Mouse (Mus musculus): ENCODE measurements around the gene Rpl36.

DNA sequence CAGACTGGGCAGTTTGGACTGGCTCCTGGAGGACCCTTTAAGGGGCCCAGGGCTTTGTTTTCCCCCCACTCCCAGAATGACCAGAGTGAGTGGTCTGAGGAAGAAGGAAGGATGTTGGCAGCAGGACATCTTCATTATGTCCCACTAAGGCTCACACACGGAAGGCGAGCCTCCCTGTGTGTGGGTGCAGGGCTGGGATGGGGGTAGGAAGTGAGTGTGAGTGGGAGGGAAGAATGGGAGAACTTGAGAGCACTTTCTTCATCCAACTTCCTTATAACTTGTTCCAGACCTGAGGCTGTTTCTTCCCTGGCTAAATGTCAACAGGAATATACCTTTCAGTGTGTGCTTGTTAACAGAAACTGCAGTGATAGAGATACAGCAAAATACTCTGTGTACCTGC lies 1.9 kb upstream of the Rpl36 start:
- TF ChIP-seq CTCF (IDR thresholded peaks at IDR 0.05; ENCODE audit: control insufficient read depth, insufficient read depth, insufficient read length) (no peak), MAX (IDR thresholded peaks at IDR 0.05) (no peak)

Data from C2C12 (cell line).